Mouse (Mus musculus) MEL (cell line): ENCODE data around the gene Arhgef2. TPM values are rescaled to one million over a fixed set of nuclear protein-coding genes. Genes with fewer than 3 reads are reported as not detected.

ENCODE experiments used
- DNase-seq: peaks from one replicate; pipeline ENCODE4 v3.0.0; 2011; ENCODE audit warnings: low read depth, low spot score
- H3K27ac ChIP-seq: 2 replicates; pipeline ENCODE4 v1.5.1; 2012; ENCODE audit warnings: low read depth, mild to moderate bottlenecking, control low read depth, low read length, moderate library complexity; ENCODE audit not compliant: control insufficient read depth
- H3K27me3 ChIP-seq, 2 experiments: fragments of 150-350 bp in 1 of 2; sonication (generic) in 1 of 2; 2 replicates each; pipeline ENCODE4 v1.6.1; 2012; ENCODE audit warnings: low read length in 2 of 2, mild to moderate bottlenecking in 2 of 2, improper control_type of control experiment in 1 of 2, moderate library complexity in 1 of 2; ENCODE audit not compliant: insufficient read depth in 2 of 2, control insufficient read depth in 1 of 2
- H3K36me3 ChIP-seq, 2 experiments: 2 replicates each; pipeline ENCODE4 v1.6.1; 2012 to 2014; ENCODE audit warnings: low read length in 2 of 2, improper control_type of control experiment in 1 of 2, inconsistent platforms in 1 of 2, mild to moderate bottlenecking in 1 of 2; ENCODE audit not compliant: insufficient read depth in 2 of 2, control insufficient read depth in 1 of 2
- H3K4me1 ChIP-seq, 2 experiments: fragments of 150-350 bp in 1 of 2; sonication (generic) in 1 of 2; 2 replicates each; pipeline ENCODE4 v1.6.1; 2012; ENCODE audit warnings: low read length in 2 of 2, improper control_type of control experiment in 1 of 2, mild to moderate bottlenecking in 1 of 2; ENCODE audit not compliant: insufficient read depth in 2 of 2, control insufficient read depth in 1 of 2
- H3K4me3 ChIP-seq, 2 experiments: fragments of 150-350 bp in 1 of 2; sonication (generic) in 1 of 2; 2 replicates each; pipeline ENCODE4 v1.5.1; 2012; ENCODE audit warnings: low read depth in 2 of 2, low read length in 2 of 2, mild to moderate bottlenecking in 2 of 2, moderate library complexity in 2 of 2, control low read depth in 1 of 2, improper control_type of control experiment in 1 of 2; ENCODE audit not compliant: control insufficient read depth in 1 of 2, insufficient read depth in 1 of 2
- H3K79me2 ChIP-seq: 2 replicates; pipeline ENCODE4 v1.6.1; 2012; ENCODE audit warnings: mild to moderate bottlenecking, low read length, moderate library complexity; ENCODE audit not compliant: control insufficient read depth, poor library complexity, insufficient read depth
- H3K9ac ChIP-seq: 2 replicates; pipeline ENCODE4 v1.6.1; 2012; ENCODE audit warnings: low read depth, mild to moderate bottlenecking, control low read depth, low read length, moderate library complexity; ENCODE audit not compliant: control insufficient read depth, poor library complexity, severe bottlenecking
- H3K9me3 ChIP-seq: fragments of 150-350 bp; sonication (generic); replicated peaks from 2 replicates; pipeline ENCODE4 v1.6.1; 2012; ENCODE audit warnings: mild to moderate bottlenecking, low read length, improper control_type of control experiment, moderate library complexity; ENCODE audit not compliant: insufficient read depth
- CHD1 ChIP-seq: IDR thresholded peaks from 2 replicates; pipeline ENCODE4 v1.6.1; 2012; ENCODE audit warnings: low read depth, mild to moderate bottlenecking, inconsistent platforms, low read length, improper control_type of control experiment
- E2F4 ChIP-seq: IDR thresholded peaks from 2 replicates; pipeline ENCODE4 v1.6.1; 2011; ENCODE audit warnings: low read depth, low read length, improper control_type of control experiment, borderline replicate concordance
- ELF1 ChIP-seq: IDR thresholded peaks from 2 replicates; pipeline ENCODE4 v1.6.1; 2014; ENCODE audit warnings: low read depth, mild to moderate bottlenecking, inconsistent platforms, low read length, improper control_type of control experiment, moderate library complexity
- EP300 ChIP-seq, 2 experiments: IDR thresholded peaks; 2 replicates each; pipeline ENCODE4 v1.6.1; 2011; ENCODE audit warnings: improper control_type of control experiment in 2 of 2, low read length in 2 of 2, low read depth in 1 of 2, mild to moderate bottlenecking in 1 of 2
- ETS1 ChIP-seq: IDR thresholded peaks from 2 replicates; pipeline ENCODE4 v1.6.1; 2012; ENCODE audit warnings: low read depth, mild to moderate bottlenecking, inconsistent platforms, low read length, improper control_type of control experiment, moderate library complexity
- GABPA ChIP-seq: IDR thresholded peaks from 2 replicates; pipeline ENCODE4 v1.6.1; 2012; ENCODE audit warnings: low read depth, mild to moderate bottlenecking, inconsistent platforms, low read length, improper control_type of control experiment, moderate library complexity
- GATA1 ChIP-seq: IDR thresholded peaks from 2 replicates; pipeline ENCODE4 v1.6.1; 2011; ENCODE audit warnings: low read depth, low read length, improper control_type of control experiment
- HCFC1 ChIP-seq: IDR thresholded peaks from 2 replicates; pipeline ENCODE4 v1.6.1; 2012; ENCODE audit warnings: low read depth, mild to moderate bottlenecking, inconsistent platforms, low read length, improper control_type of control experiment, moderate library complexity
- JUND ChIP-seq: IDR thresholded peaks from 2 replicates; pipeline ENCODE4 v1.6.1; 2011; ENCODE audit warnings: low read depth, mild to moderate bottlenecking, improper control_type of control experiment, low read length
- KAT2A ChIP-seq: conservative IDR thresholded peaks from 2 replicates; pipeline ENCODE4 v1.6.1; 2012; ENCODE audit warnings: low read depth, low read length, improper control_type of control experiment, inconsistent platforms
- MAFK ChIP-seq: IDR thresholded peaks from 2 replicates; pipeline ENCODE4 v1.6.1; 2011; ENCODE audit warnings: low read depth, mild to moderate bottlenecking, low read length, improper control_type of control experiment, borderline replicate concordance
- MAX ChIP-seq: IDR thresholded peaks from 2 replicates; pipeline ENCODE4 v1.6.1; 2011; ENCODE audit warnings: low read length, improper control_type of control experiment
- MAZ ChIP-seq: IDR thresholded peaks from 2 replicates; pipeline ENCODE4 v1.6.1; 2012; ENCODE audit warnings: low read depth, mild to moderate bottlenecking, inconsistent platforms, low read length, improper control_type of control experiment
- MEF2A ChIP-seq: IDR thresholded peaks from 2 replicates; pipeline ENCODE4 v1.6.1; 2014; ENCODE audit warnings: low read depth, mild to moderate bottlenecking, inconsistent platforms, low read length, improper control_type of control experiment; ENCODE audit not compliant: poor library complexity, insufficient replicate concordance, severe bottlenecking; ENCODE audit errors: extremely low read depth
- MYB ChIP-seq: IDR thresholded peaks from 2 replicates; pipeline ENCODE4 v1.6.1; 2011; ENCODE audit warnings: mild to moderate bottlenecking, low read depth, low read length, improper control_type of control experiment
- MYC ChIP-seq: IDR thresholded peaks from 2 replicates; pipeline ENCODE4 v1.6.1; 2011; ENCODE audit warnings: low read depth, mild to moderate bottlenecking, low read length, improper control_type of control experiment, moderate library complexity
- NELFE ChIP-seq: IDR thresholded peaks from 2 replicates; pipeline ENCODE4 v1.6.1; 2011; ENCODE audit warnings: low read depth, low read length, improper control_type of control experiment
- NRF1 ChIP-seq: IDR thresholded peaks from 2 replicates; pipeline ENCODE4 v1.6.1; 2014; ENCODE audit warnings: low read depth, mild to moderate bottlenecking, inconsistent platforms, low read length, improper control_type of control experiment, moderate library complexity; ENCODE audit not compliant: poor library complexity, insufficient read depth, severe bottlenecking
- POLR2A ChIP-seq, 2 experiments: IDR thresholded peaks; 2 replicates each; pipeline ENCODE4 v1.6.1; 2011 to 2012; ENCODE audit warnings: low read length in 2 of 2, mild to moderate bottlenecking in 2 of 2, control low read depth in 1 of 2, improper control_type of control experiment in 1 of 2, low read depth in 1 of 2, moderate library complexity in 1 of 2; ENCODE audit not compliant: control insufficient read depth in 1 of 2, insufficient read depth in 1 of 2, poor library complexity in 1 of 2
- POLR2AphosphoS5 ChIP-seq: IDR thresholded peaks from 2 replicates; pipeline ENCODE4 v1.6.1; 2012; ENCODE audit warnings: low read depth, borderline replicate concordance, mild to moderate bottlenecking, inconsistent platforms, low read length, moderate library complexity, mixed read lengths
- RAD21 ChIP-seq: IDR thresholded peaks from 2 replicates; pipeline ENCODE4 v1.6.1; 2011; ENCODE audit warnings: mild to moderate bottlenecking, low read depth, low read length, improper control_type of control experiment
- SIN3A ChIP-seq: IDR thresholded peaks from 2 replicates; pipeline ENCODE4 v1.6.1; 2012; ENCODE audit warnings: low read length, improper control_type of control experiment, inconsistent platforms
- SMC3 ChIP-seq: IDR thresholded peaks from 2 replicates; pipeline ENCODE4 v1.6.1; 2011; ENCODE audit warnings: low read depth, low read length, improper control_type of control experiment
- TAL1 ChIP-seq: IDR thresholded peaks from 2 replicates; pipeline ENCODE4 v1.6.1; 2012; ENCODE audit warnings: mild to moderate bottlenecking, inconsistent platforms, low read length, moderate library complexity, mixed read lengths
- TBP ChIP-seq: IDR thresholded peaks from 2 replicates; pipeline ENCODE4 v1.8.0; 2011; ENCODE audit warnings: low read depth, low read length, improper control_type of control experiment
- UBTF ChIP-seq: IDR thresholded peaks from 2 replicates; pipeline ENCODE4 v1.6.1; 2012; ENCODE audit warnings: low read depth, mild to moderate bottlenecking, inconsistent platforms, low read length, improper control_type of control experiment, moderate library complexity, borderline replicate concordance; ENCODE audit not compliant: insufficient read depth
- USF1 ChIP-seq: IDR thresholded peaks from 2 replicates; pipeline ENCODE4 v1.6.1; 2014; ENCODE audit warnings: low read depth, mild to moderate bottlenecking, inconsistent platforms, low read length, improper control_type of control experiment, moderate library complexity
- ZC3H11A ChIP-seq: IDR thresholded peaks from 2 replicates; pipeline ENCODE4 v1.6.1; 2012; ENCODE audit warnings: low read depth, mild to moderate bottlenecking, inconsistent platforms, low read length, improper control_type of control experiment
- ZKSCAN1 ChIP-seq: IDR thresholded peaks from 2 replicates; pipeline ENCODE4 v1.6.1; 2012; ENCODE audit warnings: low read depth, mild to moderate bottlenecking, inconsistent platforms, low read length, improper control_type of control experiment, moderate library complexity
- ZMIZ1 ChIP-seq: IDR thresholded peaks from 2 replicates; pipeline ENCODE4 v1.6.1; 2012; ENCODE audit warnings: low read depth, mild to moderate bottlenecking, inconsistent platforms, low read length, improper control_type of control experiment, moderate library complexity
- ZNF384 ChIP-seq: IDR thresholded peaks from 2 replicates; pipeline ENCODE4 v1.6.1; 2012; ENCODE audit warnings: low read depth, mild to moderate bottlenecking, inconsistent platforms, low read length, improper control_type of control experiment
- polyA plus RNA-seq, 2 experiments: library from polyadenylated mRNA; stranded (reverse) in 1 of 2; unstranded in 1 of 2; fragments of >175 nt in 1 of 2; fragments of >200 nt in 1 of 2; gene quantifications; 2 replicates each; pipeline versions ENCODE4 v1.2.1 to v1.2.4; 2012; ENCODE audit warnings: low replicate concordance in 2 of 2, low read depth in 1 of 2; ENCODE audit not compliant: insufficient read length in 2 of 2, insufficient read depth in 1 of 2, missing spikeins in 1 of 2
- total RNA-seq: library from RNA; depleted of rRNA; stranded (reverse); fragments of 300-350 nt; gene quantifications from 2 replicates; pipeline ENCODE4 v1.2.3, GENCODE M21; 2012

The Arhgef2 gene
- total and polyA plus RNA-seq, 3 experiments, result 113 to 183 TPM; not detected in 1

DNA sequence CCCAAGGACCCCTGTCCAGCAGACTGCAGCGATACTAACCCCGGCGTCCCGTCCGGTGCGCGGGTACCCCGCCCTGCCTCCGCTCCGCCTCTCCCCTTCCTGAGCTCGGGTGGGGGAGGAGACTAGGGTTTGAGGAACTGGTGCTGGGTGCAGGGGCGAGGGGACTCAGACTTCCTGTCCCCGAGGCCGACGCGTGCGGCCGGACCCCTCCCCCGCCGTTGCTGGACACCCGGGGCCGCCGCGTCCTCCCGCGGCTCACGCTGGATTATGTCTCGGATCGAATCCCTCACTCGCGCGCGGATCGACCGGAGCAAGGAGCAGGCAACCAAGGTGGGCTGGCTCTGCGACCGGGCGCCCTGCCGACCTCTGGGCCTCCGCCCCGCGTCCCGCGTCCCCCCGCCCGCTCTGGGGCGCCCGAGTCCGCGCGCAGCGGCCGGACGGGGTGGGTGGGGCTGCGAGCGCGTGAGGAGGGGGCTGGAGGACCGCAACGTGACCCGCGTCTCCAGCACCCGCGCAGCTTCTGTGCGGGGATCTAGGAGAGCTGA, 15.3 kb downstream of the Arhgef2 start (continued):
- no peak for TF ChIP-seq JUND
- TF ChIP-seq MEF2A, result no peak
- TF ChIP-seq GATA1, result no peak
- TF ChIP-seq POLR2AphosphoS5, result 0 out of 2 replicates have a peak, but pooled peaks have one; percentile 23
- TF ChIP-seq SMC3, result no peak
- 0 out of 2 replicates have a peak, but pooled peaks have one; percentile 34 for TF ChIP-seq CHD1
- no peak for TF ChIP-seq ZNF384
- no peak for TF ChIP-seq MAFK
- peak; percentile 49 for TF ChIP-seq MAX
- TF ChIP-seq MAZ, result peak; percentile 93
- no peak for TF ChIP-seq RAD21
- no peak for TF ChIP-seq ZKSCAN1
- TF ChIP-seq E2F4, result no peak

DNA sequence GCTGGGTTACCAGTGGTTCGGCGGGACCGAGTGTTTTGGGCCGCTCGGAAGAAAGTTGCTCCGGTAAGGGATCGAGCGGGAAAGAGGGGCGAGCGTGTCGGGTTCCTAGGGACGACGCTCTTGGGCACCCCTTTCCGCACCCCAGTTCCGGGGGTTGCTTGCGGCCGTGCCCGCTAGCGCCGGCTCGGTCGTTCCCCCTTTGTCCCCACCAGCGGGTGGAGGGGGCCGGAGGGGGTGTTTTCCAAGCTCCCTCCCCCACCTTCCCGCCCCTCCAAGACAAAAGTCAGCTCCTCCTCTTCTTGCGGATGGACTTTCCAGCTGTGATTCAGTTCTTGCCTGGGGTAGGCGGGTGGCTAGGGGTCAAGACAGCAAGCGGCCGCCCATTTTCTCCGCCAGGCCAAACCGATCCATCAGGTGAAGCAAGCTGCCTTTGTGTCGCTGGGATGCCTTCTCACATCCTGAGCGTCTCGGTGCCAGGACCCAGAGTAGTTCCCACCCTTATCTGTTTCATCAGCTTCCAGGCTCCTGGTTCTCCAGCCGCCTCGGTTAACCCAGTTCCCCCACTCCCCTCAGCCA, 15.9 kb downstream of the Arhgef2 start:
- no peaks in the 10 kb centered on the region for H3K9me3 ChIP-seq
- peak overlapping the region; percentile 97 for H3K27ac ChIP-seq
- H3K79me2 ChIP-seq, result peaks cover 65% of the 10 kb centered on the region
- peaks cover 6 to 49% of the 10 kb centered on the region in 2 experiments for H3K36me3 ChIP-seq
- H3K27me3 ChIP-seq, result no peaks in the 10 kb centered on the region
- peak; percentile 76 for DNase-seq
- H3K4me3 ChIP-seq, result peak overlapping the region; percentile 78 to 87
- H3K9ac ChIP-seq, result peak overlapping the region; percentile 85
- peaks cover 34 to 48% of the 10 kb centered on the region in 2 experiments for H3K4me1 ChIP-seq
- TF ChIP-seq TBP (0 out of 2 replicates have a peak, but pooled peaks have one; percentile 35), ETS1 (0 out of 2 replicates have a peak, but pooled peaks have one; percentile 34), E2F4 (no peak), POLR2AphosphoS5 (no peak), EP300 (IDR thresholded peaks at IDR 0.05; ENCODE audit: low read depth in 1 of 2, low read length in 2 of 2) (peak in 1 of 2 experiments; percentile 16; a peak in 1 of 4 replicates), POLR2A (IDR thresholded peaks at IDR 0.05; ENCODE audit: control insufficient read depth in 1 of 2, insufficient read depth in 1 of 2, low read depth in 1 of 2, low read length in 2 of 2, poor library complexity in 1 of 2) (0 out of 4 replicates have a peak, but pooled peaks of 1 of the 2 experiments have one; percentile 20), RAD21 (no peak), GABPA (0 out of 2 replicates have a peak, but pooled peaks have one; percentile 12), MAX (0 out of 2 replicates have a peak, but pooled peaks have one; percentile 22), ZNF384 (no peak), ZC3H11A (no peak), KAT2A (no peak; the same call in 1 of the 2 replicates), ZMIZ1 (0 out of 2 replicates have a peak, but pooled peaks have one; percentile 34), USF1 (no peak), ZKSCAN1 (no peak), MEF2A (no peak), HCFC1 (no peak), SMC3 (no peak), NRF1 (0 out of 2 replicates have a peak, but pooled peaks have one; percentile 15), ELF1 (no peak), MYB (peak; percentile 43; the same call in 1 of the 2 replicates), UBTF (no peak; the same call in 1 of the 2 replicates), SIN3A (peak; percentile 58), NELFE (peak; percentile 53), TAL1 (no peak), MYC (no peak)
